Mouse (Mus musculus) layer of hippocampus, adult 2 months (tissue): ENCODE measurements around the gene Pde4d. TPM values are rescaled to one million over a fixed set of nuclear protein-coding genes. Genes with fewer than 3 reads are reported as not detected.

Experiments used
- DNase-seq, 2 experiments: peaks; one replicate each; pipeline ENCODE4 v3.0.0; 2022; ENCODE audit warnings: low spot score in 2 of 2
- H3K27ac ChIP-seq: fragments of 200-600 bp; 2 replicates; pipeline ENCODE4 v1.8.1; 2022
- H3K4me3 ChIP-seq: fragments of 200-600 bp; 2 replicates; pipeline ENCODE4 v1.8.1; 2022; ENCODE audit warnings: mild to moderate bottlenecking
- CTCF ChIP-seq: fragments of 200-600 bp; conservative IDR thresholded peaks from 2 replicates; pipeline ENCODE4 v1.8.1; 2022; ENCODE audit warnings: antibody characterized with exemption, mild to moderate bottlenecking, moderate library complexity
- total RNA-seq, 2 experiments: library from RNA; stranded (reverse); gene quantifications; 2 replicates each; pipeline ENCODE4 v1.2.3; 2021

The Pde4d gene
- total RNA-seq, 2 experiments from 2014 or later, result 72.2 to 73.8 TPM

DNA sequence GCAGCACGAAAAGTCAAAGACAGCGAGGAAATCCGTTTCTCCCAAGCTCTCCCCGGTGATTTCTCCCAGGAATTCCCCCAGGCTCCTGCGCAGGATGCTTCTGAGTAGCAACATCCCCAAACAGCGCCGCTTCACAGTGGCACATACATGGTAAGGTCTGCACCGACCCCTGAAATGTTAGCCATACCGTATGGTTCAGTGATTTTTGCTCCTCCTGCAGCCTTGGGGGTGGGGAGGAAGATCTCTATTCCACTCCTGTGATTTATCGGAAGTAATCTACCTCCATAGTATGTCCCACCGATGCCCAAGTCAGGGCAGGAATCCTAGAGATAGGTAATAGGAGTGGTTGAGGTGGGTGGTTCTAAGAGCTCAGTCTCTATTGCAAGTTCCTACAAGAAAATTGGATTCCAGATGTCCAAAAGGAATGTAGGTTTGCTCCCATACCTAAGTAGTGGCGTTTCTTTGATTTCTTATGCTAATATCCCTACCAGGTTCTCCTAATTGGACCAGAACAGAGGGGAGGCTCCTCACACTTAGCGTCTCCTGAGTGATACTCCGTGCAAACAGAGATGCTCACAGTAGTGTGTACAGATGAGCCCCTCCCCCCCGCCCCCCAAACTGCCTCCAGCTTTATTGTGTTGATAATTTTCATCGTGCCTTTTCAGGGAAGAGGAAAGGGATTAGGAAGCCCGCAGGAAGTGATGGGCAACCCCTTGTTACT, 811.2 kb downstream of the Pde4d start:
- no peak for TF ChIP-seq CTCF
- Histone ChIP-seq H3K4me3 (peak overlapping the region; percentile 75), H3K27ac (peak overlapping the region; percentile 77)
- no peak for DNase-seq

GRCm38 (mm10) chr13:109261642-109262220, 812.0 kb downstream of the Pde4d start:
- TF ChIP-seq CTCF, result no peak
- DNase-seq, result no peak
- Histone ChIP-seq H3K27ac (no peak overlapping the region), H3K4me3 (no peak overlapping the region)

GRCm38 (mm10) chr13:109262501-109262900, 812.8 kb downstream of the Pde4d start:
- H3K27ac ChIP-seq, result 0 out of 2 replicates have a peak overlapping the region, but pooled peaks have one; percentile 7

DNA sequence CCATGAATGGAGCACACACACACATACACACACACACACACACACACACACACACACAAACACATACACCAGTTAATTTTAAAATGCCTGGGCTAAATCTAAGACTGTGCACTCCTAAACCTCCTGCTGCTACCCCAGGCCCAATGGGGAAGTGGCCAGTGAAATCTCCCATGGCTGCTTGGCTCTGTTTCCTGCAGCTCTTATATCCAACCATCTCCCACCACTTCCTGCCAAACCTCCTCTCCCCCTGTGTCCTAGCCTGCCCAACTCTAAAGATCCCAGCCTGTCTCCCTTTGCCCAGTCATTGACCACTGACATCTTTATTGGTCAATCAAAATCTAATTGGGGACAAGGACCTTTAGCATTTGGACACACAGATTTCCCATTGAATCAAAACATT, 814.1 kb downstream of the Pde4d start:
- Histone ChIP-seq H3K27ac (no peak overlapping the region), H3K4me3 (no peak overlapping the region)
- TF ChIP-seq CTCF, result no peak
- DNase-seq, result no peak

More at GRCm38 (mm10) chr13:109262501-109262900, 812.8 kb downstream of the Pde4d start:
- TF ChIP-seq CTCF, result no peak
- H3K4me3 ChIP-seq, result no peak overlapping the region; the same call in 1 of the 2 replicates
- DNase-seq, result no peak

DNA sequence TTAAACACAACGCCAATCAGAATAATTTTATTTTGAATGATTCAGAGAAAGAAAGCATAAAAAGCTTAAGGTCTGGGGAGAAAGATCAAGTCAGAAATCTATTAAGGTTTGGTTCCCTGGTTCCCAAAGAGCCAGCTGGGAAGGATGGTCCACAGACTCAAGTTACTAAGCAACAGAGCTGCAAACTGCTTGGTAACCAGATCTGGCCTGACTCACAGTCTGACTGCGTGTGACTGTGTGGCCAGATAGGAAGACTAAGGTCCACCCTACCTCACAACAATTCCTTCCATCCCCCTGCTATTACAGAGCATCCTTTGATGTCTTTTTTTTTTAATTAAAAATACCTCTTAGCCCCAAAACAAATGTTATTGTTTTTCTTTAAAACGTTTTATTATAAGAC, 818.5 kb downstream of the Pde4d start:
- DNase-seq, result peak; percentile 47 to 52
- no peak for TF ChIP-seq CTCF
- H3K4me3 ChIP-seq, result no peak overlapping the region
- H3K27ac ChIP-seq, result peak overlapping the region; percentile 64

DNA sequence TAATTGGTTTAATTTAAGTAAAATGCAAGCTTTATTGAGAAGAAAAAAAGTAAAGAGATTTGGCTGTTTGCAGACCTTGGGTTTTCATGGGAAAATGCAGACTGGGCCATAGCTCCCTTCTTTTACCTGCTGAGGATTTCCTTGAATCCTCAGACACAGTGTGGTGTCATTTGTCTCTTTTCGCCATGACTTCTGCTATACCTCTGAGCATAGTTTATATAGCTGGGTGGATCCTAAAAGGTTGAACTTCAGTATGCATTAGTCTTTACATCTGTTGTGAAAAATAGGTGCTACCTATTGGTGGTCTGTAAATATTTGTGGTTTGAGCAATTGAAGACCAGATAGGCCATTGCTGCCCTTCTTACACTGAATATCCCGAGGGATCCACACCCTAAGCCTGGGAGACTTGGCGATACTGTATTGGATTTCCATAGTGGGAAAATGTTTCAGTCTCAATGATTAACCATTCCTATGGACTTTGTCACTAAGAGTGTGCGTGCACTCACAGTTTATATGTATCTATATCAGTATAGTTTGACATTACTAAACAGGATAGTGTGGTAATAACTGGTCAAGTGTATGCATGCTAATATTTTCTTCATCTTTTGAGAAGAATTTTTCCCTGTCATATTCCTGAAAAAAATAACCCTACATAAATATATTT, 819.0 kb downstream of the Pde4d start:
- Histone ChIP-seq H3K4me3 (no peak overlapping the region), H3K27ac (peak overlapping the region; percentile 64)
- TF ChIP-seq CTCF, result no peak
- DNase-seq, result no peak

- no peak for DNase-seq
- TF ChIP-seq CTCF, result no peak
- Histone ChIP-seq H3K4me3 (no peak overlapping the region), H3K27ac (no peak overlapping the region)
Observed at GRCm38 (mm10) chr13:109274869-109275268, 825.1 kb downstream of the Pde4d start.

DNA sequence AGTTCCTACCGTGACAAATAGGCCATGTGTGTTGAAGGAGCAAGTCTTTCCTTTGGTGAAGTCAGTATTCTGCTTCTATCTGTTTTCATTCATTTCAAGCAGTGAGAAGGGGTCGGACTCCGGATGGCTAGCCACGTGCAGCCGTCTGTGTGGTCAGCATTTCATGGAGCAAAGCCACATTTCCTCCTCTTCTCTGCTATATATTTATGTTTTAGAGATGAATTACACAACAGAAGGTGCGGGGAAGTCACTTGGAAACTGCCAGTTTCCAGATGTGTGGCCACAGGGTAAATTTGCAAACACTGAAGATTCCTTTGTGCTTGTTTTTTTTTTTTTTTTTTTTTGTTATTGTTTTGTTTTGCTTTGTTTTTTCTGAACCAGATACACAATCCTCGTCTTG, 828.0 kb downstream of the Pde4d start:
- no peak for TF ChIP-seq CTCF
- DNase-seq, result no peak
- no peak overlapping the region for H3K27ac ChIP-seq
- no peak overlapping the region for H3K4me3 ChIP-seq

DNA sequence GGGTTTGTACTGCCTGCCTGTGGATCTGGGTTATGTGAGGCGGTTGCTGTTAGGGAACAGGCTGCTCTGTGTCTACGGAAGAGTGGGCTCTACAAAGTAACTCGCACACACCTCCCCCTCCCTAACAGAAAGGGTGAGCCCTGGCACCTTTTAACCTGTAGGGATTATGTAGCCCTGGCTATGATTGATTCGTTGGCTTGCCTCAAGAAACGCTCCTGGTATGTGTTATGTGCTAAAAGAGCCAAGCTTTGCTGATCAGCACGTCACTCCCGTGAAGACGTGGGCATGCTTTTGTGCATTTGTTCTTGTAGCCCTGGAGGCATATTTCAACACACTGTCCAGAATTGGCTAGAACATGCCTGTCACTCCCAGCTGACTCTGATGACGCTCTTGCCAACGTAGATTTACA, 828.8 kb downstream of the Pde4d start:
- Histone ChIP-seq H3K4me3 (peak overlapping the region; percentile 37), H3K27ac (peak overlapping the region; percentile 36; the same call in 1 of the 2 replicates)
- no peak for DNase-seq
- no peak for TF ChIP-seq CTCF

DNA sequence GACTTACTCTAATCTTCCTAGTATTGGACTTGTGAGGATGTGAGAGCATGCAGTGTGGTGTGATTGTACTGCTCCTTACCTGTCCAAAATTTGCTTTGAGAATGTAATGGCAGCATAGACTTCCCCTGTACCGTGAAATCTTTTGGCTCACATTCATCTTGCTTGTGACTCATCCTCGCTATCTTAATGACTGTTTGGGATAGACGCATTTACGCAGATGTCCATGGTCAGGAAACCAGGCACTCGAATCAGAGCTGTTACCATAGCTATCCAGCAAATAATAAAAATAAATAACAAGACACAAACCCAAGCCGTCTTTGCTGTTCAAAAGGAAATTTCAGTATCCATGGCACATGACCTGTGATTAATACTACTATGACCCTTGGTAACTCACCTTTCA, 829.5 kb downstream of the Pde4d start:
- no peak overlapping the region for H3K27ac ChIP-seq

GRCm38 (mm10) chr13:109280433-109280832, 830.7 kb downstream of the Pde4d start:
- Histone ChIP-seq H3K27ac (no peak overlapping the region), H3K4me3 (no peak overlapping the region)
- TF ChIP-seq CTCF, result no peak
- DNase-seq, result peak; percentile 15 to 31

More for the DNA sequence above, 829.5 kb downstream of the Pde4d start:
- no peak overlapping the region for H3K4me3 ChIP-seq
- no peak for TF ChIP-seq CTCF
- DNase-seq, result no peak

- no peak for TF ChIP-seq CTCF
- Histone ChIP-seq H3K27ac (no peak overlapping the region), H3K4me3 (no peak overlapping the region)
- DNase-seq, result no peak
Observed at GRCm38 (mm10) chr13:109287465-109287864, 837.7 kb downstream of the Pde4d start.

DNA sequence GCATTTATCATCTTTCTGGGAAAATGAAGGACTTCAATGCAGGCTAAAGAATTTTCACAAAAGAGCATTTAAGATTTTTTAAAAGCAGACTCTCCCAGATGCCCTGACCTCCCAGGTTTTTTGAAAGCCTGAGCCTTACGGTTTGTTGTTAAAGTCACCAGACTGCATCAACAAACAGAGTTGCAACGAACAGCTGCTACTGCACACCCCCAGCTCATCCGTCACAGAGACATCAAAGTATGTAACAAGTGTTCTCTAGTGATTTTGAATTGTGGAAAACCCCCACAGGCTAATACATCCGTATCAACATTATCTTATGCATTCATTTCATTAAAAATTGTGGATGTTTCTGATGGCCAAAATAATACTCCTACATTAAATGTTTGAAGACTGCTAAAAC, 841.2 kb downstream of the Pde4d start:
- no peak overlapping the region for H3K27ac ChIP-seq
- TF ChIP-seq CTCF, result no peak
- no peak overlapping the region for H3K4me3 ChIP-seq
- no peak for DNase-seq
